Mouse (Mus musculus) gastrocnemius, postnatal 25 days (tissue): Measurements from ENCODE around the gene Pym1. TPM values are rescaled to one million over a fixed set of nuclear protein-coding genes. Genes with fewer than 3 reads are reported as not detected.
A peak's percentile ranks its signal among the peaks of the same experiment; 100 is the strongest.

Experiments used
- DNase-seq: peaks from one replicate; pipeline ENCODE4 v3.0.0; 2022
- total RNA-seq, 2 experiments: library from RNA; stranded (reverse); gene quantifications; 1 replicate in 1 of 2; 2 replicates in 1 of 2; pipeline ENCODE4 v1.2.3; 2021

The Pym1 gene
- total RNA-seq, 2 experiments from 2014 or later: 9.8 to 10.0 TPM

GRCm38 (mm10) chr10:128744680-128745601 lies 2.7 kb upstream of the Pym1 start, which contains the start of gene Dgka:
TSS of gene Dgka (minus strand) at chr10:128744855.
- peak; percentile 25 for DNase-seq

- DNase-seq: peak; percentile 34
These were observed 1.6 kb upstream of the Pym1 start for GRCm38 (mm10) chr10:128745946-128746613.

- no peak for DNase-seq
These were observed 580 bp upstream of the Pym1 start for GRCm38 (mm10) chr10:128746972-128747645.

- DNase-seq: peak; percentile 82
These were observed 669 bp downstream of the Pym1 start for GRCm38 (mm10) chr10:128748252-128748864.

GRCm38 (mm10) chr10:128772895-128773294 lies 25.2 kb downstream of the Pym1 start:
- DNase-seq: no peak

GRCm38 (mm10) chr10:128773685-128774084 lies 26.0 kb downstream of the Pym1 start:
- DNase-seq: no peak

GRCm38 (mm10) chr10:128778441-128778840 lies 30.8 kb downstream of the Pym1 start:
- DNase-seq: no peak

GRCm38 (mm10) chr10:128779011-128779795 lies 31.5 kb downstream of the Pym1 start:
- peak; percentile 89 for DNase-seq

- no peak for DNase-seq
These were observed 32.5 kb downstream of the Pym1 start for GRCm38 (mm10) chr10:128780200-128780599.

- peak; percentile 40 for DNase-seq
These were observed 42.9 kb downstream of the Pym1 start, which contains the start of gene Mmp19 for GRCm38 (mm10) chr10:128790398-128791124. TSS of gene Mmp19 (plus strand) at chr10:128790910.

- DNase-seq: no peak
These were observed 44.4 kb downstream of the Pym1 start for GRCm38 (mm10) chr10:128792041-128792440.

GRCm38 (mm10) chr10:128793258-128793657 lies 45.6 kb downstream of the Pym1 start:
- no peak for DNase-seq

GRCm38 (mm10) chr10:128794391-128794790 lies 46.7 kb downstream of the Pym1 start:
- DNase-seq: no peak

- no peak for DNase-seq
These were observed 47.9 kb downstream of the Pym1 start for GRCm38 (mm10) chr10:128795581-128795980.

- no peak for DNase-seq
These were observed 51.0 kb downstream of the Pym1 start for GRCm38 (mm10) chr10:128798676-128799075.

- no peak for DNase-seq
These were observed 54.3 kb downstream of the Pym1 start for GRCm38 (mm10) chr10:128801981-128802495.

- DNase-seq: no peak
These were observed 55.3 kb downstream of the Pym1 start for GRCm38 (mm10) chr10:128802956-128803355.

GRCm38 (mm10) chr10:128803361-128803760 lies 55.7 kb downstream of the Pym1 start:
- no peak for DNase-seq

- DNase-seq: peak; percentile 48
These were observed 56.1 kb downstream of the Pym1 start, which contains the start of gene Dnajc14 for GRCm38 (mm10) chr10:128803771-128804270. TSS of gene Dnajc14 (plus strand) at chr10:128804062.
